Mouse (Mus musculus): ENCODE measurements around the gene H1f0. TPM values are rescaled to one million over a fixed set of nuclear protein-coding genes. Genes with fewer than 3 reads are reported as not detected.
"Not testable (repeated sequence)": the region's sequence is repeated elsewhere in the genome, so short reads cannot be mapped to it uniquely, and the experiment has no call there.

The H1f0 gene
- total and polyA plus RNA-seq, 3 experiments, result 94.6 to 204 (median 109) TPM

DNA sequence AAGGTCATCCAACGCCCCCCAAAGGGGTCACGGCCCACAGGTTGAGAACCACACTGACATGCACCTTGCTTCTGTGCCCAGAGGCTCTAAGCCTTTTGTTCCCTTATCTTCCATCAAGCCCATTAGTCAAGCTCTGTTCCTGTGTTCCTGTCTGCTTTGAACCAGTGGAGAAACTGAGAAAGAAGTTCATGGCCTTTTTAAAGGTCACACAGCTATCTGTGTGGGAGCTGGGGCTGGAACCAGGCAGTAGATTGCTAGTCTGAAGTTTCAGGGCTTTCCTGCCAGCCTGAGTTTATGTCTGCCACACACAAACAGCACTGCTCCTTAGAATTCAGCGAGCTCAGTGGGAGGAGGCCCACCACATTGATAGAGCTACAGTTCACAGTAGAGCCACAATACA lies 25.2 kb upstream of the H1f0 start:
- DNase-seq, result peak; percentile 63

DNA sequence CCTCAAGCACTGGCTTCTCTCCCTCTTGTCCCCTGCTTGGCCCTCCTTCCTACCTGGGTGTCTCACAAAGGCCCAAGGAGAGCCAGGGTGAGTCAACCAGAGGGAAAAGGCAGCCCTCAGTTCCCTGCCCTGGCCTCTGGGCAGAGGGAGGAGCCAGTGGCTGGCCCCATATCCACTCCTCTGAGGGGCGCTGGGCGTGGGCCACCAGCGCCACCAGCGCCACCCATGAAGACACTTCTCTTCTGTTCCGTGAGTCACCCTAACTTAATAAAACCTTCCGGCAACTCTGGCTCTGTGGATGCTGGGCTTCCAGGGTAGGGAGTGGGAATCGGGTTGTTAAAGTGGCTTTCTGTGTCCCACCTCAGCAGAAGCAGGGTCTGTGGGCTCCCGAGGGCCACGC lies 22.7 kb upstream of the H1f0 start:
- no peak for DNase-seq

DNA sequence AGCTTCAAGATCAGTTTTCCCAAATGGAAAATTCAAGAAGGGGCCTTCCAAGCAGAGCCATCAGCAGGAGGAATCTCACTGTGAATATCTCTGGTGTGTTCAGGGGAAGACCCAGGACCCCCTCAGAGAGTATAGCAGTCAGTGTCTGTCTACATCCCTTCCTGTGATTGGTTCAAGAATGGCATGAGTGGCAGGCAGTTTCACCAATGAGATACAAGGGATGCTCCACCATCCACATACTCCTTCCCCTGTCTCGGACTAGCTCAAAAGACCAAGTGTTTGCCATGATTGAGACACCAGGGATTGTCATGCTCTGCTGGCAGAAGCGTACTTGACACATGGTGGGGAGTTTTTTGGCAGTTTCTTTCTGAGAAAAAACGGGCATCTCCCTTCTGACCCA lies 21.6 kb upstream of the H1f0 start:
- no peak for DNase-seq

DNA sequence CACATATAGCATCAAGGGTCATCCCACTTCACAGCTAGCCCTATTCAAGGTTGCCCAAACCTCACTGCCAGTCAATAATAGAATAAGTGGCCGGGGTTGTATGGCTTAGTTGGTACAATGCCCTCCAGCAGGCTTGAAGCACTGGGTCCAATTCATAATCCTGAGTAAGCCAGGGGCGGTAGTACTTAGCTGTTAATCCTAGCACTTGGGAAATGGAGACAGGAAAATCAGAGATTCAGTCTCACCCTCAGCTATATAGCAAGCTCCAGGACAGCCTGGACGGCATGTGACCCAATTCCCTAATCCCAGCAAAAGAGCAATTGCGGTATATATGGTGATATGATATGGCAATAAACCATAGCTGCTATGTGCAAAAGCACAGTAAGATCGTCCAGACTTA lies 21.2 kb upstream of the H1f0 start:
- no peak for DNase-seq

DNA sequence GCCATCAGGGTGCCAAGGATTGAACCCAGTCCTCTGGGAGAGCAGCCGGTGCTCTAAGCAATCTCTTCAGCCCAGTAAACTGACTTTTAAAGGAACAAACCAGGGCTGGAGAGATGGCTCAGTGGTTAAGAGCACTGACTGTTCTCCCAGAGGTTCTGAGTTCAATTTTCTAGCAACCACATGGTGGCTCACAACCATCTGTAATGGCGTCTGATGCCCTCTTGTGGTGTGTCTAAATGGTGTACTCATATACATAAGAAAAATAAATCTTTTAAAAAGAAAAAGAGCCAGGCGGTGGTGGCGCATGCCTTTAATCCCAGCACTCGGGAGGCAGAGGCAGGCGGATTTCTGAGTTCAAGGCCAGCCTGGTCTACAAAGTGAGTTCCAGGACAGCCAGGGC lies 20.4 kb upstream of the H1f0 start:
- DNase-seq, result not testable (repeated sequence)

DNA sequence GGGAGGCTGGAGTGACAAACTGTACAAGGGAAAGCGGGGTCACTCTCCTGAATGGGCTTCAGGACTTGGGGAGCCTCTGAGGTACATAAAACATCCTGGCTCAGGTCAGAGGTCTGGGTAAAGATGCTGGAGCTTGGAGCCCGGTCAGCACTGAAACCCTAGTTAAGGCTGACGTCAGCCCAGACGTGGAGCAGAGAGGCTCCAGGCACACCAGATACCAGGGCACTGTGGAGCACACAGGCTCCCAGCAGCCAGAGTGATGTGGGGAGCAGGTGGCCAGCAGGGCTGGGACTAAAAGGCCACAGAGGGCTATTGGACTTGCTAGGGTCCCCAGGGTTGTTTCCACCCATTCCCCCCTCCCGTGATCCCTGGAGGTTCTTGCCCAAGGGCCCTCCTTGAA lies 18.5 kb upstream of the H1f0 start:
- DNase-seq, result no peak

DNA sequence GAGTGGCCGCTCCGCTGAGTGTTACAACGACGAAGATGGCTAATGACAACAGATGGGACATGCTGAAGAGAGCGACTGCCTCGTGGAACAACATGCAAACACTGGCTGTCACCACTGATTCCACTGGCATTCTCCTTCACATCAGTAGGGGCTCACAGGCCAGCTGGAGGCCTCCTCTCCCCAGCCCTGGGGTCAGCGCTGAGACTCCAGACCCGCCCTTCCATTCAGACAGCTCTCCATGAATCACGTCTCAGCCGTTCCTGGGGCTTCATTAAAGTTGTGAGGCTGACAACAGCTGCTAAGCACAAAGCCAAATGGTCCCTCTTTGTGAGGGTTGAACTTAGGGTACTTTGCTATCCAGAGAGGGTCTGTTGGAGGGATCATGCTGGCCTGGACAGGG lies 16.7 kb upstream of the H1f0 start:
- DNase-seq, result no peak

DNA sequence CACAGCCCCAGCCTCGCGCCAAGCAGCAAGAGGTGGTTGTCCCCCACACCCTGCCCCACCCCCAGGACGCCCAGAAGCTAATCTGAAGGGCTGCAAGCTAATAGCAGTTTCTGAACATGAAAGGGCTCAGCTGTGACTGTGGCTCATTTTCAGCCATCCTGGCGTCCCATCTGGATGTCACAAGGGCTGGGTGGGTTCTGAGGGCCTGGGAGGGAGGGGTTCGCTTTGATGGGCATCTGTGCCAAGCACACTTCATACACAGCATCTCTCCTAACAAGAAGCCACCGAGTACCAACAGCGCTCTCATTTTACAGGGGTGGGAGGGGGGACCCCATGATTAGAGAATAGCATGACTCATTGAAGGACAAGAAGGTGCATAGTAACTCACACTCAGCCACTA lies 14.9 kb upstream of the H1f0 start:
- DNase-seq, result no peak

DNA sequence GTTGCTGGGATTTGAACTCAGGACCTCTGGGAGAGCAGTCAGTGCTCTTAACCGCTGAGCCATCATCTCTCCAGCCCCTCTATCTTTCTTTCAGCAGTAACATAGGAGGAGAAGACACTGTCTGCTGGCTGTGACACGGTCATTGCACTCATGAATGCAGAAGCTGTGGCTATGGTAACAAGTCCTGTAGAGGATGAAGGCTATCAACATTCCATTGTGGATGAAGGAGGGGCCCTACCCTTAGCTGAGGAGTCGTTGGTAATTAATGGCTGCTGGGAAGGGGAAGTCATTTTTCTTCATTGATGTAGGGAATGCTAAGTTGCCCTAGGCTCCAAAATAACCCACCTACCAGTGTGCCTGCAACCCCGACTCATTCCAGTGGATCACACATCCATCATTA lies 10.1 kb upstream of the H1f0 start:
- DNase-seq, result no peak

DNA sequence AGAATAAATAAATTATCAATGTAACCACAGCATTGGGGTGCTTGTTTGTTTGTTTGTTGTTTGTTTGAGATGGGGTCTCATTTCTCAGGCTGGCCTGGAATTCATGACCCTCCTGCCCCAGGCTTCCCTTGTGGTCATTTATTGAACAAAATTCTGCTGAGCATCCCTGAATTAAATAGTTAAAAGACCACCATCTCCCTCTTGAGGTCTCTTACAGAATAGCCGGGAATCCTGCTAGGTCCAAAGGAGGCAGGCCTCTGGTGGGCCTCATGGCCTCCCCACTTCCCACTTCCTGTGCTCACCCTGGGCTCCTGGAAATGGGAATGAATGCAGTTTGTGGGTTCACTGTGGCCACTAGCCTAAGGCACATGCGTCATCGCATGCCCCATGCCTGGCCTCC lies 9.4 kb upstream of the H1f0 start:
- no peak for DNase-seq

DNA sequence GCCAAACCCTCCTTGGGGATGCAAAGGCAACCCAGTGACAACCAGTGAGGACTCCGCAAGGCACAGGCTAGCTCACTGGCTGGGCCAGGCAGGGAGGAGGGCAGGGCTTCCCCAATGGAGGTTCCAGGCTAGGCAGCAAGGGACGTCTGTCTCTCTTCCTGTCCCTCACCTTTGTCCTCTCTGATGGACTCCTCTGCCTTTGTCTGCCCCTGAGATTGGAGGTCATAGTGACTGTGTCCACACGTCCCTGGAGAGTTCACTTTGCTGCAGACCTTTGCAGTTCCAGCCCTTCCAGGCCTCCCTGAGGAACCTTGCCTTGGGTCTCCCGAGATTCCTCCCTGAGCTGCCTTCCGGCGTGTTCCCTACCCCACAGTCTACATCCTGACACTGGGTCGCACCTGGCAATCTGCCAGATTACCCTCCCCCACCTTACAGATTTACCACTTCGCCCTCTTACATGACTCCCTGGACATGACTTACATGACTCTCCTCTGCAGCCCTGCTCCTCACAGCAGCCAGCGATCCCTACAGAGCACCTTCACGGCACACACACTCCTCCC lies 5.5 kb upstream of the H1f0 start:
- DNase-seq, result no peak

DNA sequence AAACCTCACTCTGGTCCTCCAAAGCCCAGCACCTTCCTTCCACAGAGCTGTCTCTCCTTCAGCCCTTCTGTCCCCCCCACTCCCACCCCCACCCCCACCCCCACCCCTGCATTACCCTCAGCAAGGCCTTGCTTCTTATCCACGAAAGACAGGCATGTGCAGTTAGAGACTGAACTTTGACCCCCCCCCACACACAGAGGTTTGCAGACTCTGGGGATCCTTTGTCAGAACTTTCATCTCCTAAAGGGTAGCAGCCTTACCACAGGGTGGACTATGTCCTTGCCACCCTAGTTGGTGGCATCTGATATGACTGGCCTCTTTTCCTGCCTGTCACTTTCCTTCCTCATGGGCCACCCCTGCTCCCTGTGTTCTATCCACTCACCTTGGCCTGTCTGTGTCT lies 4.9 kb upstream of the H1f0 start:
- no peak for DNase-seq

DNA sequence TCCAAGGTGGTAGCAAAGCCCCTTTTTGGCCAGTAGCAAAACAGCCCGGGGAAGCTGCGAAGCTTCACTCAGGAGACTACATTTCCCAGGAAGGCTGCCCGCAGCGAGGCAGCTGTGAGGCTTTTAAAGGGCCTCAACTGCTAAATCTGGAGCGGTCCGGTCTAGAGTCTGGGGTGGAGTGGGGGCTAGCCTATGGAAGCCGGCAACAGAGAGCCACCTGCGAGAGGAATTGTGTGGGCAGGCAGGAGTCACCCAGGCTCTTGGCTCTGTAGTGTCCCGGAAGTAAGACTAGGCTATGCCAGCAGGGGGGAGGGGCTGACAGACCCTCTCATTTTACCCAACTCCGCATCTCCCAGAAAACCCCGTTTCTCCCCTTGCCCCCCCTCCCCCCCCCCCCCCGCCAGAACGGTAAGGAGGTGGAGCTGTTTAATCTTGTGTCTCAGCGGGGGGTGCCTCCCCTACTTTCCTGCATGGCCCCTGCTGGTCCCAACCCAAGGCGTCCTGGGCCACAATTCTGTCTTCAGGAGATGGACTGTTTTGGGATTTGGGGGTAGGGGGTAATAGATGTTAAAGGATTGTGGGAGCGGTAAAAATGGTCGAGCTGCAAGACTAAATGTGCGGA lies 2.5 kb upstream of the H1f0 start:
- DNase-seq, result no peak

DNA sequence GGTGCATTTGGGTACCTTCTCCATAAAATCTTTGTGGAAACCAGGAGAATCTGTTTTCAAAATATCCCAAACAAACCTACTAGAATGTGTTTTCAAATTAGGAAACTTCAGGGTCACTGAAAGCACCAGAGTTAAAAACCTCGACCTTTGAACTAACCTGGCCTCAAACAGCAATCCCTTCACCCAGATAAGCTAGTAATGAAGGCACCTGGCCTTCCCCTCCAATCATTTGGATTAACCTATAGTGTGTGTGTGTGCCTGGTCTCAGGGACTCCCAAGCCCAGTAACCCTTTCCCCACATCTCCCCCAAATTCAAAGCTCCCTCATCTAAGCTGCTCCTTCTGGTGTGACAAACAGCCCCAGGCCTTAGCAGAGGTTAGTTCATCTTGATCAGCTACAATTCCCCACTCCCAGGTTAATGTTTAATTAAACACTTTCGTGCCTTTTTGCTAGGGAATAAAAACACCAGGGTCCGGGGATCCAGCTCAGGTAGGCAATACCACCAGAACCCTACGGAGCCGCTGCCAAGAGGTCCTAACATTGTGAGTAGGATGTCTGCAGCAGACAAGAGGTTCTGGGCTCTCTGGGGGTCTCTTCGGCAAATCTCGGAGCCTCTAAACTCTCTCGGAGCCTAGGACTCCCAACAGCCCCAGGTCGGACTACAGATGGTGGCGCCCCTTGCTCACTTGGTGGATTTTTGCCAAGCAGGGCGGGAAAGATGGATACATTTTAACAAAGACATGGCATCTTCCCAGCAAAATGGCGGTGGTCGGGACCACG lies 1.5 kb upstream of the H1f0 start:
- DNase-seq, result no peak

DNA sequence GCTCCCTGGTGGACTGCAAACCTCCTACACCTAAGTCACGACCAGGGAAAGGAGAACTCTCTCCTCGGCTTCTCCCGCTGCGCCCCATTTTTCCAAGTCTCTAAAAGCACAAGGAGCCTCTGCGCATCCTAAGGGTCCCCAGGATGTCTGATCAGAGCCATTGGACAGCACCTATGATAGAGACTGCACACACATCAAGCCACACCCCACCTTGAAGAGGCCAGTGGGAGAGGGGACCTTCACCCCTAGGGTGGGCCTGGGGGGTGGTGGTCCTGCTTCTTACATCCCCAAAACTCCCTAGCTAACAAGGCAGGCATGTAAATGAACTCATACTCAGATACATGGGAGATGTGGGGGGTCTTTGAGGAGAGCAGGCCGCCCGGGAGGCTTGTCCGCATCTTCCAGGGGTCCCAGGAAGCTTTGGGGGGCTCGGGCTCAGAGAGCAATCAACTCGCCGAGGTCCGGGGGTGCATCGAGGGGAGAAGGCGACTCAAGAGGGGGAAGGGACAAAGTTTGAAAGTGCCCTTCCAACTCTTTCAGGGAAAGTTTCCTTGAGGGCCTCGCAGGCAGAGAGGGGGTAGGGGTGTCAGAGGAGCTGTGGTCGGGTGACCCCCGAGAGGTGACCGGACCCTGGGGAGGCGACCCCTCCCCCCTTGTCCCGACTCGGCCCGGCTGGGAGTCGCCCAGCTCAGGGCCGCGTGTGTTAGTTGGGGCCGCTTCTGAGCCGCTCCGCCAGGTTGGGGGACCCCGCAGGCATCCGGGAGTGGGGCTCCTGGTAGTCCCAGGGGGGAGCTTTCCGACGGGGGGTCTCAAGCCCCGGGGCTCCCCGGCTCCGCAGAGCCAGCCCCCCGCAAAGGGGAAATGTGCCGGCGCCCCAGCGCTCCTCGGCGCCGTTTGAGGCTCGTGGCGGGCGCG lies 702 bp upstream of the H1f0 start:
- peak; percentile 64 for DNase-seq

DNA sequence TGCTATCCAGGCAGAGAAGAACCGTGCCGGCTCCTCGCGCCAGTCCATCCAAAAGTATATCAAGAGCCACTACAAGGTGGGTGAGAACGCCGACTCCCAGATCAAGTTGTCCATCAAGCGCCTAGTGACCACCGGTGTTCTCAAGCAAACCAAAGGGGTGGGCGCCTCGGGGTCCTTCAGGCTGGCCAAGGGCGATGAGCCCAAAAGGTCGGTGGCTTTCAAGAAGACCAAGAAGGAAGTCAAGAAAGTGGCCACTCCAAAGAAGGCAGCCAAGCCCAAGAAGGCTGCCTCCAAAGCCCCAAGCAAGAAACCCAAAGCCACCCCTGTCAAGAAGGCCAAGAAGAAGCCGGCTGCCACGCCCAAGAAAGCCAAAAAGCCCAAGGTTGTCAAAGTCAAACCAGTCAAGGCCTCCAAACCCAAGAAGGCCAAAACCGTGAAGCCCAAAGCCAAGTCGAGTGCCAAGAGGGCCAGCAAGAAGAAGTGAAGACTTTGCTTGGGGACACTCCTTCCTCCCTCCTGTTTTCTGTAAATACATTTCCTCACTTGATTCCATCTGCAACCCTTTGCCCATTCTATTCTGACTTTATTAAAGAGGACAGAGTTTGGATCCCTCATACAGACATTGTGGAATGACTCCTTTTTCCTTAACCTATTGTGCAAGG lies 704 bp downstream of the H1f0 start:
- peak; percentile 47 for DNase-seq

DNA sequence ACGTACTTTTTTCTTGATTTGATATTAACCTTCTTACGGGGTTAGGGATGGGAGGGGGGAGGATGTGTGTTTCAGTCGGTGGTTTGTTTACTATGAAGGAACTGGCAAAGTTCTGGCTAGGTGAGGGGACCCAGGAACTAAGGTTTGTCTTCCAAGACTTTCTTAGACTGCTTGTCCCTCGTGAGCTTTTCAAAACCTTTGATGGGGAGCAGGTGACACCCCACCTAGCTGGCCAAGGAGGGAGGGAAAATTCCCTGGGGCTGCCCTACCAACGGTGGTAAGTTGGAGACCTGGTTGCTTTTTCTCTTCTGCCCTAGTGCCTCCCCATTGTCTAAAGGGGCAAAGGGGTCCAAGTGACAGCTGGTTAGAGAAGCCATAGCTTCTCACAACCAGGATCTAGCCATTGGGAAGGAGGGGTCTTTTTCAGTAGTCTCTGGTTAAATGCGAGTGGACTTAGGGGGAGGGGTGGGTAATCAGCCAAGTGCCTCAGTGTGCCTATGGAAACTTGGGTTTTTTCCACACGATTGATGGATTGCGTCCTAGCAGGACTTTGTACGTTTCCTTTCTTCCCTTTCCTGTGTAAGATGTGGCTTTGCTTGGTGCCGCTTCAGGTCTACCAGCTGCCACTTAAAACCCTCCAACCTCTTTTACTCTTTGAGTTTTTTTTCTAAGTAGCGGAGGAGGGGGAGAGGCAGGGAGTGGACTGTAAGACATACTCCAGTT lies 1.4 kb downstream of the H1f0 start:
- DNase-seq, result peak; percentile 44

DNA sequence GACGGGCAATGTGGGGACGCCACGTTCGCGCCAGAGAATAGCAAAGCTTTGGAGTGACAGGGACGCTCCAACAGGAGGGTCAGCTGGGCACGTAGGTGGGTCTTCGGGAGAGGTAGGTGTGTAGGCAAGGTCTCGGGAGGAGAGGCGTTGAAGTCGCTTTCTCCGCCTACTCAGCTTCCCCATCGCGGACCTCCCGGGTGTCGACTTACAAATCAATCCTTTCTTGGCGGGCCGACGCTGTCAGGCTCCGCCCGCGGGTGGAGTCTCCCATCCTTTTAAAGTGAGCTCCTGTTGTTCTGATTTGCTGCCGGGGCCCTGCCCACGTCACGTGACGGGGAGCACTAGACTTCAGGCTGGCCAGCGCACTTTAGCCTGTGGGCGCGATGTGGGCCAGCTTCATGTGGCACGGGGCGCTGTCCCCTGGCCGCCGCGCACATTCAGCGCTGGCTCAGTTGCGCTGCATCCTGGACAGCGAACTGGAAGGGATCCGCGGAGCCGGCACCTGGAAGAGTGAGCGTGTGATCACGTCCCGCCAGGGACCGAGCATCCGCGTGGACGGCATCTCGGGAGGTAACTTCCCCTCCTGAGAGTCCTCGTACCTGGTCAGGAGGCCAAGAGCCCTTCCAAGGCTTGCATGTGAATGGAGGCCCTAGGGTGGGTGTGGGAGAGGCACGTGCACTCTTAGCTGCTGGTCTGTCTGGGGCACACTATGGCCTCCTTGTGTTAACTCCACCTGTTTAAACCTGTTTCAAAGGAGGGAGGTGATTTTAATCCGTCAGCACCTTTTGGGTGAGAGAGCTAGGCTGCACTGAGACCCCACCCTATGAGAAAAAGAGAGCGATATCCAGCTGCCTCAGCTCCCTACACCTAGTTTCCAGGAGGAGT lies 2.5 kb downstream of the H1f0 start:
- peak; percentile 96 for DNase-seq

DNA sequence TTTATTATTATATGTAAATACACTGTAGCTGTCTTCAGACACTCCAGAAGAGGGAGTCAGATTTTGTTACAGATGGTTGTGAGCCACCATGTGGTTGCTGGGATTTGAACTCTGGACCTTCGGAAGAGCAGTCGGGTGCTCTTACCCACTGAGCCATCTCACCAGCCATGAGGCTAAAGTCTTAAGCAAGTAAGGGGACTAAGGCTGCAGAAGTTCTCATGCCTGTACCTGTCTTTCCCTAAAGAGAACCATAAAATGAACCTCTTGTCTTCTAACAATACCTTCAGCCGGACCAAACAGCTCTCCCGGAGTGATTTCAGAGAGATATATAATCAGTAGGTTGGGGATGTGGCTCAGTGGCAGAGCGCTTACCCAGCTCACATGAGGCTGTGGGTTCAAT lies 3.7 kb downstream of the H1f0 start:
- DNase-seq, result not testable (repeated sequence)

DNA sequence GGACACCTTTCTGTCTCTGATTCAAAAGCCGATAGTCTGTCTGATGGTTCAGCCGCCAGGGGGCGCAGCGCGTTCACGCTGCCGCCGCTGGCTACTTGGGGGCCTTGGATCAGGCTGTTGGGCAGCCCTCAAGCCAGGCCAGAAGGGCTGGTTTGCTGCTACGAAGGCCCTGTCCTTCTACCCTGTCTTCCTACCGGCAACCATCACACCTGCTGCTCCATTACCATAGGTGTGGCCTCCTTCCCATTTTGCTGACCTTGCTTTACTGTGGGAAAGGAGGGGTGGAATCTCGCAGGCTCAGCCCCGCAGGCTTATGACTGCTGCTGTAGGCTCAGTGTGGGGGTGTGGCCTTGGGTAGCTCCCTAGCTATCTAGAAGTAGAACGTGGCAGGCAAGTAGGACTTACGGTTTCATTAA lies 9.7 kb downstream of the H1f0 start:
- DNase-seq, result peak; percentile 78

All from adrenal gland, adult 2 months (tissue).